Mouse (Mus musculus): ENCODE data around the gene Dpysl4.

Gene Dpysl4

DNA sequence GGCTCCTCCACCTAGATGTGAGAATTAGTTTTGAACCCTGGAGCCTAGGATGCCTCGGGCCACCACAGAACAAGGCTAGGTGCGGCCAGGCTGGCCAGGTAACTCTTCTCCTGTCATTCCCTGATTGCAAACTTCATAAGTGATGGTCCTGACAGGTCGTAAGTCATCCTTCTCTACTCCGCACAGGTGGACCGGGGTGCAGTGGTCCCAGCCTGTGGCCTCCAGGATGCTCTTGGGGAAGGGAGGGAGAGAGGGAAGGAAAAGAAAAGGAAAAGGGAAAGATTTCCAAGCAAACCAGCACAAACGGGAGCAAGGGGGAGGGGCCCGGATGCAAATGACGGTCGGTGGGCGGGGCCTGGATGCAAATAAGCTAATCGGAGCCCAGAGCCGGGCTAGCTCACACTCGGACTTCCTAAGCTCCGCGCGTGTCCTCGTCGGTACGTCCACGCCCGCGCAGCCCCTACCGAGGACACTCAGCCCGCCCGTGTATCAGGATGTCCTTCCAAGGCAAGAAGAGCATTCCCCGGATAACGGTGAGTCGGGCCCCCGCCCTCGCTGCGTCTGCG, at the start of gene Dpysl4:
TSS of gene Dpysl4 (plus strand) at position 373 of the 566 bp plus-strand sequence.
- no peak for DNase-seq (ENCODE audit: low read depth, low spot score)

DNA sequence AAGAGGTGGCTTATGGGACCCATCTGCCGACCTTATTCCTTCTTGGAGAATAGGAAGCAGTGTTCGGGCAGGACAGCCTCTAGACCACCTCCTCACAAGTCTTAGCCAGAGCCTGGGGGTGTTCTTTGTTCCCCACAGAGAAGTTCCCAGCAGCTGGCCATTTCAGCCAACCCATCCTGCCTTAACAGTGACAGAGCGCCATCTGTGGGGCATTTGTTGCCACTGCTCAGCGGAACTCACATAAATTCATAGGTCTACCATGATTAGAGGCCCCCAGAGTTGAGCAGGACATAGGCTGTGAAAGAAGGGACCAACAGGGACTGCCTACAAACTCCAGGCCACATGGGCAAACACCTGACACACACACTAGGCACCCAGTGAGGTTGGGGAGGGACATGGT, 22.4 kb upstream of the Dpysl4 start:
- no peak for DNase-seq (ENCODE audit: low read depth, low spot score)

- DNase-seq (ENCODE audit: low read depth, low spot score): peak; percentile 24
Observed at GRCm38 (mm10) chr7:139068182-139068623, 17.6 kb upstream of the Dpysl4 start.

DNA sequence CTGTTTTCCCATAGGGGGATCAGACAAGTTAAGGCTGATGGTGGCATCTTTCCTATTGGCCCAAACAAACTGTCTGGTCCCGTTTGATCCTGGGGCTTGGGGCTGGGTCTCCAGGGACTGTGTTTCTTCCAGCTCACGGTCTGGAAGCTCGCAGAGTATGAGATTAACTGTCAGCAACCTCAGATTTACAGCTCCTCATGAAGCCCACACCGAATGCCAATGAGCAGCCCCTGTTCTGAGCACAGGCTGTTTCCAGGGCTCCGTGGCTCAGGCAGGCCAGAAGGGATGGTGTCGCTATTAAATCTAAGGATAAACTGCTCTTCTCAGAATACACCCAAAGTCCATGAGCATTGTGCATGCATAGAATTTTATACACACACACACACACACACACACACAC, 11.6 kb upstream of the Dpysl4 start:
- DNase-seq (ENCODE audit: low read depth, low spot score): no peak

DNA sequence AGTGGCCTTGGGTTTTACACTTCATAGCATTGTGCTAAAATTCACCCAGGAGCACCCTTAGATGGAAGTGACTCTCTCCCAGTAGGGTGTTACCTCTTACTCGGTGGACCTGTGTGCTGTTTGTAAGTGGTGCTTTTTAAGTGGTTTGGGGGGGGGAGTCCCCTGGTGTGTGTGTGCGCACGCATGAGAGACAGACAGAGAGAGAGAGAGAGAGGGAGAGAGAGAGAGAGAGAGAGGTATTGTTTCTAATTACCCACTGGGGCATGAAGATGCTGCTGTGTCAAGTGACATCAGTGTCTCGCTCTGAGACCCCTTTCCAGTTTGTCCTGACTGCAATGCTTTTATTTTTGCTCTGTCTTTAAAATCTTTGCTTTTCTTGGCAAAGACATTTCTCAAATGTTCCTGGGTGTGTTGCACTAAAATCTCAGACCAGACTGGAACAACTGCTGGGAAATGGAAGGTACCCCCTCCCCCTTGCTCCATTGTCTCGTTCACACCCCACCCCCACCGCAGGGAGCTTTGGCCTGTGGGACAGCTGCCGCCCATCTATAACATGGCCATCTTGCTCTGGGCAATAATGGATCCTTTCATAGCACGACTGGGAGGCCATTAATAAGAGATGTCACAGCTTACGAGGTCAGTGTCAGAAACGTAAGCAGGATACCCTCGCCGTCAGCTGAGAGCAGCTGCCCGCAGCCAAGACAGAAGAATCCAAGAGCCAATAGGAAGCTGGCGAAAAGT, 10.6 kb upstream of the Dpysl4 start:
- DNase-seq (ENCODE audit: low read depth, low spot score): no peak

DNA sequence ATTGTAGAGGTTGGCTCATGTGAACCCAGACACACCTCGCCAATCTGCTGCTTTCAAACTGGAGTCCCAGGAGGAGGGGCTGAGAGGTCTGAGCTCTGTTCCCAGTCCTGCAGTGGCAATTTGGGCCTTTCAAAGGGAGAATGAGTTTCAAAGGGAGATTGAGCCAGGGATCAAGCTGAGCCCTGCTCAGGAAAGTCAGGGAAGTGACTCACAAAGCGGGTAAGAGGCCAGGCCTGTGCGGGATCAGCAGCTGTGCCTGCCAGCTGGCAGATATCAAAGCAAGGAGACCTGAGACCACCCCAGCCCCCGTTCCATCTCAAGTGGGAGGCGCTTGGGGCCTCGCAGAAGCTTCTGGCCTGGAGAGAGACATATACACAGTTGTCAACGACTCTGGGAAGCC, 8.5 kb upstream of the Dpysl4 start:
- no peak for DNase-seq (ENCODE audit: low read depth, low spot score)

DNA sequence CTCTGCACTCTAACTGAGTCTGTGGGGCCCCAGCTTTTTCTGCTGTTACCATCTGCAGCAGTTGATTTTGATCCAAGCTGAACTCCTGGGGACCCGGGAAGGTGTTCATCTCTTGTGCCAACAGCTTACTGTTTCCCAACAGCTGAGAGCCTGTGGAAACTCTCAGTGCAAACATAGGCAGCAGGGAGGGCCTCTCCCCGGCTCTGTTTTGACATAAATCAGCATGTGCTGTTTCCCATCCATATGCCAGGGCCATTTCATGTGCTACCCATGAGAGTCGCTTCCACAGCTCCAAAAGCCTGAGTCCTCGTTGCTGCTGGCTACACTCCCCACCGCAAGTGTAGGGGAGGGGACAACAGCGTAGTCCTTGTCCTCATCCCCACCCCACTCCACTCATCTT, 7.6 kb upstream of the Dpysl4 start:
- no peak for DNase-seq (ENCODE audit: low read depth, low spot score)

- DNase-seq (ENCODE audit: low read depth, low spot score): no peak
Observed at GRCm38 (mm10) chr7:139079141-139079540, 6.7 kb upstream of the Dpysl4 start.

- DNase-seq (ENCODE audit: low read depth, low spot score): no peak
Observed at GRCm38 (mm10) chr7:139080714-139081113, 5.1 kb upstream of the Dpysl4 start.

GRCm38 (mm10) chr7:139081158-139081557, 4.6 kb upstream of the Dpysl4 start:
- no peak for DNase-seq (ENCODE audit: low read depth, low spot score)

DNA sequence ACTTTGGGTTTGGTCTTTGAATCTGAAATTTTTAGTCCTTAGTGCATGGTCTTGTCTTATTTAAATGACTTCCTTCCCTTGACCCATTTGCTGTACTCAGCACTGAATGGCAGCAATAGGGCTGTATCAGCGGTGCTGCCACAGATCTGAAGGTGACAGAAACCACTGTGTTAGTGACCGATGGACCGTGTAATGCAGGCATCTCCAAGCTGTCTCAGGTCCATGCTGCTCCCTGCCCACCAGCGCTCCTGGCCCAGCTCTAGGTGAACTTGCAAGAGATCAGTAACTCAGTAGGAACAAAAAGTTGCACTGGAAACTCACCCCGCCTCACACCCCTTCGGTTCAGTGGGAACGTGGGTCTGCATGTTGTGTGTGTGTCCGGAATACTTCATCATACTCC, 3.5 kb upstream of the Dpysl4 start:
- DNase-seq (ENCODE audit: low read depth, low spot score): no peak

- no peak for DNase-seq (ENCODE audit: low read depth, low spot score)
Observed at GRCm38 (mm10) chr7:139084316-139084715, 1.5 kb upstream of the Dpysl4 start.

- DNase-seq (ENCODE audit: low read depth, low spot score): no peak
Observed at GRCm38 (mm10) chr7:139086195-139087158, 676 bp downstream of the Dpysl4 start.

DNA sequence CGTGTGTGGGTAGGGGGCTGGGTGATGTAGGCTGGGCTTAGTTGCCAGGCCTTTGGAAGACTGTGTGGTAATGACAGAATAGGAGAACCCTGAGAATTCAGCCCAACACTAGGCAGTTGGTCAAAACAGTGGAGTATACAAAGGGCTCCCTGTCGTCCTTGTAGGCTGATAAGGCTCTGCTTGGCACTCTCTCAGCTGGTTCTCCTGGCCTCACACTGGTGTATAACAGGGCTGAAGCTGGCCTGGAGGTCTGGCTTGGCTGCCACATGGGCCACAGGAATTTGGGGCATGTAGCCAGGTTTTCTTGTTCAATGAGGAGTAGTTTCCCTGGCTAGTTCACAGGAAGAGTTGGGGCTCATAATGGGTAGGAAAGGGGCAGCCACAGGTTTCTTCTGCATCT, 2.0 kb downstream of the Dpysl4 start:
- no peak for DNase-seq (ENCODE audit: low read depth, low spot score)

- DNase-seq (ENCODE audit: low read depth, low spot score): no peak
Observed at GRCm38 (mm10) chr7:139089892-139090874, 4.4 kb downstream of the Dpysl4 start.

DNA sequence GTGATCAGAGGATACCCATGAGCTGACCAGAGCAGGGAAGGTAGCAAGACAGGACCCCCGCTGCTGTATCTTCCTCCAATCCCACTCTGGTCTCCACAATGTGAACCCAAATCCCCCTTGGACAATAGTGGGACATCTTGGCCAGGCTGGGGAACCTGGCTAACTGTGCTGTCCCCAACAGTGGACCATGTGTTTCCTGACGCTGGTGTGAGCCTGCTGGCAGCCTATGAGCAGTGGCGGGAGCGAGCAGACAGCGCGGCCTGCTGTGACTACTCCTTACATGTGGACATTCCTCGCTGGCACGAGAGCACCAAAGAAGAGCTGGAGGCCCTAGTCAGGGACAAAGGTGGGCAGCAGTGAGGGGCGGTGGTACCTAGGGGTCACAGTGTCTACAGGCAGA, 5.9 kb downstream of the Dpysl4 start:
- DNase-seq (ENCODE audit: low read depth, low spot score): no peak

GRCm38 (mm10) chr7:139092676-139093075, 6.9 kb downstream of the Dpysl4 start:
- DNase-seq (ENCODE audit: low read depth, low spot score): no peak

DNA sequence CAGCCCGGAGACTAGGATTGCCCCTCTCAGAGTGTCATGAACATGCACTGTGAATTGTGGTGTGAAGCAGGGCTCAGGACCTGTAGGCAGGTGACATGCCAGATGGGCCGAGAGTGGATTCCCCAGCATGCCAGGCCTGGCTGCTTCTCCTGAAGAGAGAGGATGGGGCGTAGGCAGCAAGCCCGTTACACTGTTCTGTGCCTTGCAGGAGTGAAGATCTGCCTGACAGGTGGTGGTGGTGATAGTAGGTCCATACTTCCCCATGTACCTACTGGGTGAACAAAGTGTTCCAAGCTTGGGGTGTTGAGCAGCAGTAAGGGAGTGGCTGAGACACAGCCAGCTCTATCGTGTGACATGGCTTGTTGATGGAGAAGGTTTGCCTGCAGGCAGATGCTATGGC, 7.3 kb downstream of the Dpysl4 start:
- DNase-seq (ENCODE audit: low read depth, low spot score): no peak

- DNase-seq (ENCODE audit: low read depth, low spot score): no peak
Observed at GRCm38 (mm10) chr7:139093781-139094180, 8.0 kb downstream of the Dpysl4 start.

- no peak for DNase-seq (ENCODE audit: low read depth, low spot score)
Observed at GRCm38 (mm10) chr7:139094761-139095160, 9.0 kb downstream of the Dpysl4 start.

GRCm38 (mm10) chr7:139095282-139095681, 9.5 kb downstream of the Dpysl4 start:
- DNase-seq (ENCODE audit: low read depth, low spot score): no peak

Data from CD4-positive helper T cell, adult 2 months (primary cell).